Mouse (Mus musculus): Measurements from ENCODE around the gene Mast3.

- TF ChIP-seq POLR2A (IDR thresholded peaks at IDR 0.05; ENCODE audit: insufficient read length, low read depth) (no peak), MAX (IDR thresholded peaks at IDR 0.05; ENCODE audit: low read depth) (no peak), POLR2AphosphoS2 (IDR thresholded peaks at IDR 0.05; ENCODE audit: insufficient read length, low read depth) (no peak), E2F4 (IDR thresholded peaks at IDR 0.05; ENCODE audit: insufficient read depth) (no peak), USF1 (IDR thresholded peaks at IDR 0.05; ENCODE audit: low read depth) (no peak)
Measured at GRCm38 (mm10) chr8:70780093-70780492, 24.8 kb downstream of the Mast3 start.

Data from myocyte (in vitro differentiated cells).